Mouse (Mus musculus) brain, adult 2 months (tissue): ENCODE results near the gene Atp8a2.

Experiments
- DNase-seq: peaks from one replicate; pipeline ENCODE4 v3.0.0; 2011; ENCODE audit warnings: low read depth, low spot score

Gene Atp8a2

DNA sequence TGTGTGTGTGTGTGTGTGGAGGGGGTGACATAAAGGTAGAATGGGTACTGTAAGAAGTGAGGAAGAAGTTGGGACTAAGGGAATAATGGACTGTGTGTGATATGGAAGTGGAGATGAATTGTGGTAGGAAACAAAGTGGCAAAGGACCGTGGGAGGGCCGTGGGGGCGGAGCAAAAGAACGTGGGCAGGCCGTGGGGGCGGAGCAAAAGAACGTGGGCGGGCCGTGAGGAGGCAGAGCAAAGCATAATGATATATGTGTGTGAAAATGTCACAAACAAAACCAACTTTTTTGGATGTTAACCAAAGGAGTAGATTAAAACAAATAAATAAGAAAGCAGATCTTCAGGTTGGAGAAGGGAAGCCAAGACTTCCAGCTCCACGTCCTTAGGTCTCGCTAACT lies 44.6 kb downstream of the Atp8a2 start:
- DNase-seq: no peak

DNA sequence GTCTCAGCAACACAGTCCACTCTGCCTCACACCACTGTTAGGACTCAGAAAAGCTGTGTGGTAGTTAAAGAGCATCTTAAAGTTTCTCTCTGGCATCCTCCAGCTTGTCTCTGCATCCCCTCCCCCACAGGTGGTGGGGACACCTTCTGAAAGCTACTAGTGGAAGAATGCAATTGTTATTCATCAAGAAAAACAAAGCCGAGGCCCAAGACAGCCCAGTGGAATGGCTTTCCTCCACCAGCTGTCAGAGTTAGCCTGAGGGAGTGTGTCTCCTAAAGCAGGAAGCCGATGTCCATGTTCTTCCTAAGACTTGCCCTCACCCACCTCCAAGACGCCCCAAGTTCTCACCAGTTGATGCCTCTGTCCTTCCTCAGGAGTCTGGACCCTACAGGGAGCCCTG lies 48.1 kb downstream of the Atp8a2 start:
- no peak for DNase-seq

GRCm38 (mm10) chr14:60143234-60143633 lies 53.7 kb downstream of the Atp8a2 start:
- peak; percentile 33 for DNase-seq

- DNase-seq: no peak
Measured at GRCm38 (mm10) chr14:60138339-60138738, 58.6 kb downstream of the Atp8a2 start.

- DNase-seq: no peak
Measured at GRCm38 (mm10) chr14:60137812-60138211, 59.2 kb downstream of the Atp8a2 start.

GRCm38 (mm10) chr14:60135801-60136200 lies 61.2 kb downstream of the Atp8a2 start:
- DNase-seq: no peak

DNA sequence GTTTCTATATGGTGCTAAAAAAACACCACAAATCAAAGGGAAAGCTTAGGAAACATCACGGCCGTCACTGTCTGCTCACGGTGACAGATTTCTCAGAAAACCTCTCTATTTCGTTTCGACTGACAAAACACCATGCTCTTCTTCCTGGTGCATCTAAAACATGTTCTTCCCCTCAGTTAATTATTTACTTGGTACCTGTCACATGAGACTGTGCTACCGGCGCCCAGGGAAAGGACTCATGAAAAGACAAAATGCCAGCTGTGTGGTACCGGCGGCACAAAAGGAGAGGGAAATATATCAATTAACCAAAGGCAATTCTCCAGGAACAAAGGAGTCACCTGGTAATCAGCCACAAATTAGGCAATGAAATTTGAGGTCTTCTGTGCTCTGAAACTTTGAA lies 62.3 kb downstream of the Atp8a2 start:
- DNase-seq: no peak

GRCm38 (mm10) chr14:60131196-60131876 lies 65.6 kb downstream of the Atp8a2 start:
- no peak for DNase-seq

GRCm38 (mm10) chr14:60129564-60129963 lies 67.4 kb downstream of the Atp8a2 start:
- no peak for DNase-seq

DNA sequence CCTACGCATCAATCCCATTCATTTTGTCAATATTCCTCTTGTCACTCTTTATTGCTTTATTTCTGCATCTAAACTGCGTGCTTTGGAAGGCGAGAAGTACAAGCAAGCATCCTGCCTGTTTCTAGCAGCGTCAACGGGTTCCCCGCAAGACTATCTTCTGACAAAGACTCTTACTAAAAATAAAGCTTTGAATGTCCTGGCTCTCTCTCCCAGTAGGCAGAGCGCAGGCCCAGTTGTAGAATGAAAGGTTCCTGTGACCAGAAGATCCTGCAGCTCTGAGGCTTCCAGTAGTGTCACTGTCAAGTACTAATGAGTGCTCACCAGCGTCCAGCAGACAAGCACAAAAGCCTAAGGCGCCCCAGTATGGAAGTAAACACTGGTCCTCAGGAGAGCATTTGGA lies 71.8 kb downstream of the Atp8a2 start:
- peak; percentile 63 for DNase-seq

- no peak for DNase-seq
Measured at GRCm38 (mm10) chr14:60121572-60121971, 75.4 kb downstream of the Atp8a2 start.

DNA sequence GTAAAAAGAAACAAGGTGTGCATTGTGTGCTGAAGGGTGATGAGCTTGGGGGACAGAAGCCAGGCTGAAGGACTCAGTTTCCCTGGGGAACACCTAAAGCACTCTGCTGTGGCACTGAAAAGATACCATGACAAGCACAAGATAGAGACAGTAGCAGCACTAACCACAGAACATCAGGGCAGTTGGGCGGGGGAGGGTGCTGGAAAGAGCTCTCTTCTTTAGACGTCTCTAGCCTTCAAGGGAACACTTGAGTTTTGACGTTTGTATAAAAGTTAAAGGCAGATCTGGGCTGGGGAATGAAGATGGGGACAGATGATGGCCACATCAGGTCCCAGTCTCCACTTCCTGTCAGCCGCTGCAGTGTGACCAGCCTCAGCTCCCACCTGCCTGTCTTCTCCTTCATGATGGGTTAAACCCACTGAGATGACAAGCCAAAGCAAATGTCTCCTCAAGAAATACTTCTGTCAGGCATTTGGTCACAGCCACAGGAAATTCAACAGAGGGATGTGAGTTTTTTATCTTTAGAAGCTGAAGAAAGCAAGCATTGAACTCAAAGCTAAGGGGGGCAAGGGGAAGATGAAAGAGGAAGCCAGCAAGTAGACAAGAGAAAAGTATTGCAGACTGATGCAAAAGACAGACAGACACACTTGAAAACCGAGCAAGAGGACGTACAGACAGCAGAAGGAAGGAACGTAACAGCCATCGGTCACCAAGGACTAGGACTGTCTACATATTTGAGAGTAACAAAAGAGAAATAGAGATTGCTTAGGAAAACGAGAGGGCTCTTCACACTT lies 79.0 kb downstream of the Atp8a2 start:
- no peak for DNase-seq

GRCm38 (mm10) chr14:60086808-60087725 lies 109.9 kb downstream of the Atp8a2 start:
- peak; percentile 92 for DNase-seq

GRCm38 (mm10) chr14:60086254-60086807 lies 110.6 kb downstream of the Atp8a2 start:
- DNase-seq: no peak

- DNase-seq: peak; percentile 14
Measured at GRCm38 (mm10) chr14:60082771-60083170, 114.2 kb downstream of the Atp8a2 start.

DNA sequence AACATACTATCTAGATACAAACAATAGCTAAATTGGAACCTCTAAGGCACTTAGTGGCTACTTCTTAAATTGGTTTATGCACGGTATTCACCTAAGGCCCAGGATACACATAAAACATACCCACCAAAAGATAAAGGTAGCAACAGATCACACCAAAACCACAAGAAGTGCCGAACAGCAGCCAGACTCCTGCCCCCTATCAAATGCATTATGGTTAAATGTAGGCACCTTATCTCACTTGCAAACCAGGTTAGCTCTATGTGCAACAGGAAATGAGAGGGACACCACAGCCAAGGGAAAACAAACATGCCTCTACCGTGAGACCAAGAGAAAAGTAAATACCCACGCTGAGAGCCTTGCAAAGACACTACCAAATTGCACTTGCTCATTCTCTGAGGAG lies 124.5 kb downstream of the Atp8a2 start:
- DNase-seq: no peak

GRCm38 (mm10) chr14:60065186-60065585 lies 131.8 kb downstream of the Atp8a2 start:
- DNase-seq: no peak

DNA sequence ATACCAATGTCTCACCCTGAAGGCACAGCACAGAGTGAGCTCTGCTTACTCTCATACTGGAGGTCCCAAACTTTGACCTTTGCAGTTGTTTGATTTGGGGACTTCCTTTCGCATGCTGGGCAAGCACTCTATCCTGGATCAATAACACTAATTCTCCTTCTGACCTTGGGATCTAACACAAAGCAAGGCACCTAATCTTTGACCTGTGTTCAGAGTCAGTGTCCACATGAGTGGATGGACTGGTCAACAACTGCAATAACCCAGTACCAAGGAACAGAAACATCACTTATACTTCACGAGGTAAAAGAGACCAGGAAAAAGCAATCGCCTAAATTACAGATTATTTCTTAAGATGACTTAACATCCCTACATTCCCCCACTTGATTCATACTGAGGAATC lies 136.0 kb downstream of the Atp8a2 start:
- DNase-seq: no peak

GRCm38 (mm10) chr14:60058867-60059266 lies 138.1 kb downstream of the Atp8a2 start:
- no peak for DNase-seq

GRCm38 (mm10) chr14:60055231-60055630 lies 141.7 kb downstream of the Atp8a2 start:
- DNase-seq: no peak

GRCm38 (mm10) chr14:60030666-60031065 lies 166.3 kb downstream of the Atp8a2 start:
- DNase-seq: no peak

- DNase-seq: peak; percentile 23
Measured at GRCm38 (mm10) chr14:60027139-60027538, 169.8 kb downstream of the Atp8a2 start.
